Mouse (Mus musculus) E14TG2a.4 (cell line): ENCODE data around the gene Kcnd3.

ENCODE experiments used
- CTCF ChIP-seq: conservative IDR thresholded peaks from 2 replicates; pipeline ENCODE4 v1.5.1; 2014; ENCODE audit warnings: low read length
- NANOG ChIP-seq: IDR thresholded peaks from 2 replicates; pipeline ENCODE4 v1.6.1; 2014; ENCODE audit warnings: borderline replicate concordance, low read length, mixed read lengths
- POU5F1 ChIP-seq: IDR thresholded peaks from 2 replicates; pipeline ENCODE4 v1.6.1; 2014; ENCODE audit warnings: low read length, borderline replicate concordance

GRCm38 (mm10) chr3:105716353-105717000 is 264.3 kb downstream of the Kcnd3 start:
- TF ChIP-seq CTCF (no peak), NANOG (no peak), POU5F1 (no peak)
